Mouse (Mus musculus): ENCODE measurements at regions not wholly inside any gene's neighbourhood (a gene's known extent, or its start where the extent isn't known, plus 50 kb on each side); places are given as distances from the start of the nearest gene placed in this dataset.

DNA sequence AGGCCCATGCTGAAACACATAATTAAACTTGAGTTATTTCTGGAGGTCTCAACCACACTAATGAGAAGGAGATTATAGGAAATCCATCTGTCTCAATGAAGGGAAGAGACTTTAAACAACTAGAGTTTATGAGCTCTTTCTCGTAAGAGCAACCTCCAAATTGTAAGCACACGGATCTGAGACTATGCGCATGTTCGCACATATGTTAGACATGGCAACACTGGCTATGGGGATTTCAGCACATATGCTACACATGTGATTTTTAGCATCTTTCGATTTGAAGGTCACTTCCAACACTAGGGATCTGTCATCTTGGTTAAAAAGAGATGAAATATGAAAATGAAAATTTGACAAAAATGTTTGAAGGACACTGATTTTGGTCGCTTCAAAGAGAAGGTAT, 105.5 kb upstream of the Spaca1 start:
- Histone ChIP-seq H3K79me2 (replicated peaks; ENCODE audit: control insufficient read depth, extremely low read depth, insufficient read depth, poor library complexity, severe bottlenecking) (no peaks in the 10 kb centered on the region), H3K4me1 (ENCODE audit: control insufficient read depth in 1 of 2, insufficient read depth in 2 of 2) (no peaks in the 10 kb centered on the region), H3K4me3 (replicated peaks in 1 of 3; ENCODE audit: low read depth in 2 of 3, low read length in 2 of 3, poor library complexity in 1 of 3) (no peak overlapping the region), H3K4me2 (ENCODE audit: insufficient read depth, low read depth, poor library complexity, severe bottlenecking) (no peak overlapping the region), H3K27ac (ENCODE audit: insufficient read depth, low read depth) (no peak overlapping the region), H3K9ac (ENCODE audit: insufficient read depth, low read depth) (no peak overlapping the region), H3K9me3 (replicated peaks; ENCODE audit: low read length) (no peaks in the 10 kb centered on the region), H3K36me3 (replicated peaks in 1 of 2; ENCODE audit: control insufficient read depth in 1 of 2, insufficient read depth in 1 of 2, low read length in 1 of 2) (no peaks in the 10 kb centered on the region), H3K27me3 (replicated peaks) (no peaks in the 10 kb centered on the region)
- TF ChIP-seq MXI1 (IDR thresholded peaks at IDR 0.05; ENCODE audit: low read depth, low read length) (no peak), CTCF (conservative IDR thresholded peaks at IDR 0.05 in 1 of 2, IDR thresholded peaks at IDR 0.05 in 1 of 2; ENCODE audit: low read depth in 2 of 2, low read length in 2 of 2) (no peak), CHD1 (IDR thresholded peaks at IDR 0.05; ENCODE audit: low read depth, low read length) (no peak), HCFC1 (IDR thresholded peaks at IDR 0.05; ENCODE audit: low read depth, low read length) (no peak), ZNF384 (IDR thresholded peaks at IDR 0.05; ENCODE audit: low read depth, low read length) (no peak), MAZ (IDR thresholded peaks at IDR 0.05; ENCODE audit: low read depth, low read length) (no peak), POLR2AphosphoS2 (IDR thresholded peaks at IDR 0.05; ENCODE audit: low read depth, low read length) (no peak), KAT2A (IDR thresholded peaks at IDR 0.05; ENCODE audit: insufficient replicate concordance, low read length) (no peak), UBTF (IDR thresholded peaks at IDR 0.05; ENCODE audit: low read depth, low read length) (no peak)
- dilution Hi-C loops (cut with MboI; ENCODE audit: extremely low pct_ligation_motif_present, extremely low pct_unique_long_range_greater_than_20kb, low sequenced_read_pairs) (no loop called here), in situ Hi-C loops (cut with MboI; ENCODE audit: low pct_ligation_motif_present, low pct_unique_long_range_greater_than_20kb, low sequenced_read_pairs) (no loop called here)
- no peak for DNase-seq (ENCODE audit: extremely low read depth)

DNA sequence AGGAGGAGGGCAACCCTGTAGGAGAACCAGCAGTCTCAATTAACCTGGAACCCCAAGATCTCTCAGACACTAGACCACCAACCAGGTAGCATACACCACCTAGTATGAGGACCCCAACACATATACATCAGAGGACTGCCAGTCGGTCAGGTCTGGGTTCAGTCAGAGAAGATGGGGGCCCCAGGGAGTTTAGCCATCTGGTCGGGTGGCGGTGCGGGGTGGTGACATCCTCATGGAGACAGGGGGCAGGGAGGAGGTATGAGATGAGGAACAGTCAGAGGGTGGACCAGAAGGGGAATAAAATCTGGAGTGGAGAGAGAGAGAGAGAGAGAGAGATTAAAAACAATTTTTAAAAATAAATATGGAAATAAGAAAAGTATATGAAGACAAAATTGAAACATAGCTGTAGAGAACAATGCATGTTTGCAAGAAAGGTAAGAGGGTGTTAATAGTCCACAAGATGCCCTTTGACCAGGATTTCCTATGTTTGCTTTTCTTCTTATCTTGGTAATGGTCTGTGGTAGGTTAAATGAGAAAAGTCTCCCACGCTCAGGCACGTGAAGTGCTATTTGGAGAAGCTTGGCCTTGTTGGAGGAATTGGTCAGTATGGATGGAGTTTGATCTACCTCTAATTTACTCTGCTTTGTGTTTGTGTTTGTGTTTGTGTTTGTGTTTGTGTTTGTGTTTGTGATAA, 108.0 kb upstream of the Spaca1 start:
- H3K36me3 ChIP-seq (replicated peaks in 1 of 2; ENCODE audit: control insufficient read depth in 1 of 2, insufficient read depth in 1 of 2, low read length in 1 of 2), result no peaks in the 10 kb centered on the region
- dilution Hi-C loops (cut with MboI; ENCODE audit: extremely low pct_ligation_motif_present, extremely low pct_unique_long_range_greater_than_20kb, low sequenced_read_pairs), result no loop called here
- H3K9ac ChIP-seq (ENCODE audit: insufficient read depth, low read depth), result no peak overlapping the region
- H3K27ac ChIP-seq (ENCODE audit: insufficient read depth, low read depth), result no peak overlapping the region
- no peaks in the 10 kb centered on the region for H3K27me3 ChIP-seq (replicated peaks)
- no peak overlapping the region for H3K4me3 ChIP-seq (replicated peaks in 1 of 3; ENCODE audit: low read depth in 2 of 3, low read length in 2 of 3, poor library complexity in 1 of 3)
- in situ Hi-C loops (cut with MboI; ENCODE audit: low pct_ligation_motif_present, low pct_unique_long_range_greater_than_20kb, low sequenced_read_pairs), result no loop called here
- TF ChIP-seq NELFE (IDR thresholded peaks at IDR 0.05; ENCODE audit: low read depth, low read length), result no peak
- TF ChIP-seq TBP (conservative IDR thresholded peaks at IDR 0.05; ENCODE audit: low read depth, low read length), result no peak
- no peak for TF ChIP-seq E2F4 (IDR thresholded peaks at IDR 0.05; ENCODE audit: insufficient replicate concordance, low read depth, low read length)
- TF ChIP-seq GABPA (IDR thresholded peaks at IDR 0.05; ENCODE audit: insufficient replicate concordance, low read depth, low read length), result no peak
- no peak for TF ChIP-seq CHD2 (IDR thresholded peaks at IDR 0.05; ENCODE audit: low read length)
- TF ChIP-seq ELF1 (IDR thresholded peaks at IDR 0.05; ENCODE audit: low read depth, low read length), result no peak
- no peak for TF ChIP-seq USF1 (IDR thresholded peaks at IDR 0.05; ENCODE audit: low read depth, low read length)
- TF ChIP-seq SMC3 (IDR thresholded peaks at IDR 0.05; ENCODE audit: low read depth, low read length), result no peak
- no peak for TF ChIP-seq MYC (IDR thresholded peaks at IDR 0.05; ENCODE audit: low read depth, low read length)
- TF ChIP-seq HCFC1 (IDR thresholded peaks at IDR 0.05; ENCODE audit: low read depth, low read length), result no peak
- no peak for TF ChIP-seq POLR2A (IDR thresholded peaks at IDR 0.05; ENCODE audit: low read depth, low read length)
- TF ChIP-seq JUND (conservative IDR thresholded peaks at IDR 0.05; ENCODE audit: low read depth, low read length), result no peak
- TF ChIP-seq USF2 (conservative IDR thresholded peaks at IDR 0.05; ENCODE audit: low read depth, low read length), result no peak
- no peaks in the 10 kb centered on the region for H3K9me3 ChIP-seq (replicated peaks; ENCODE audit: low read length)
- no peaks in the 10 kb centered on the region for H3K4me1 ChIP-seq (ENCODE audit: control insufficient read depth in 1 of 2, insufficient read depth in 2 of 2)
- H3K79me2 ChIP-seq (replicated peaks; ENCODE audit: control insufficient read depth, extremely low read depth, insufficient read depth, poor library complexity, severe bottlenecking), result no peaks in the 10 kb centered on the region
- no peak for DNase-seq (ENCODE audit: extremely low read depth)
- H3K4me2 ChIP-seq (ENCODE audit: insufficient read depth, low read depth, poor library complexity, severe bottlenecking), result no peak overlapping the region

Data from CH12.LX (cell line).